Mouse (Mus musculus) left cerebral cortex, postnatal 36 days (tissue): ENCODE results near the gene Ano3. TPM values are rescaled to one million over a fixed set of nuclear protein-coding genes. Genes with fewer than 3 reads are reported as not detected.
"Not testable (repeated sequence)": the region's sequence is repeated elsewhere in the genome, so short reads cannot be mapped to it uniquely, and the experiment has no call there.

Experiments used
- DNase-seq, 2 experiments: peaks; one replicate each; pipeline ENCODE4 v3.0.0; 2021 to 2022; ENCODE audit warnings: low spot score in 2 of 2, mixed read lengths in 1 of 2
- intact Hi-C: fragments of 180-260 bp; cut with DNase I; formaldehyde crosslinking; loops from one replicate; pipeline ENCODE4 v1.15.1; 2025
- total RNA-seq, 2 experiments: library from RNA; stranded (reverse); gene quantifications; 2 replicates each; pipeline ENCODE4 v1.2.3; 2021

Ano3 gene
- total RNA-seq: 10 to 100 TPM; 74.4 to 75.4 TPM

GRCm38 (mm10) chr2:110950823-110951222 is at the start of gene Ano3:
TSS of gene Ano3 (minus strand) at chr2:110950923.
- DNase-seq, intact Hi-C loops: not testable (repeated sequence)

GRCm38 (mm10) chr2:110990071-110990470 is 39.3 kb upstream of the Ano3 start:
- DNase-seq: no peak
- intact Hi-C loops: no loop called here

- no peak for DNase-seq
- intact Hi-C loops: loop anchor here (10.0 kb wide), 1 partner anchor 1225 kb away; no protein-coding TSS in a partner anchor
These were observed 38.8 kb upstream of the Ano3 start for GRCm38 (mm10) chr2:110989539-110989938.

GRCm38 (mm10) chr2:110985853-110986271 is 35.1 kb upstream of the Ano3 start:
- DNase-seq: no peak
- intact Hi-C loops: loop anchor here (10.0 kb wide), 1 partner anchor 1229 kb away; no protein-coding TSS in a partner anchor

GRCm38 (mm10) chr2:110981733-110982132 is 31.0 kb upstream of the Ano3 start:
- DNase-seq: no peak
- intact Hi-C loops: loop anchor here (2.0 to 10.0 kb wide), 3 partner anchors 319 to 1233 kb away; no protein-coding TSS in a partner anchor

- no peak for DNase-seq
- intact Hi-C loops: loop anchor here (2.0 to 10.0 kb wide), 3 partner anchors 317 to 1235 kb away; no protein-coding TSS in a partner anchor
These were observed 28.9 kb upstream of the Ano3 start for GRCm38 (mm10) chr2:110979610-110980009.

GRCm38 (mm10) chr2:110976871-110977270 is 26.1 kb upstream of the Ano3 start:
- DNase-seq: no peak
- intact Hi-C loops: no loop called here

GRCm38 (mm10) chr2:110970158-110970557 is 19.4 kb upstream of the Ano3 start:
- DNase-seq: no peak
- intact Hi-C loops: no loop called here

GRCm38 (mm10) chr2:110965398-110965797 is 14.7 kb upstream of the Ano3 start:
- intact Hi-C loops: no loop called here
- DNase-seq: no peak

GRCm38 (mm10) chr2:110950432-110950803 is 305 bp downstream of the Ano3 start:
- DNase-seq: no peak
- intact Hi-C loops: no loop called here

- DNase-seq: peak; percentile 76 to 79
- intact Hi-C loops: no loop called here
These were observed 868 bp downstream of the Ano3 start for GRCm38 (mm10) chr2:110949679-110950431.

- intact Hi-C loops: no loop called here
- DNase-seq: no peak
These were observed 5.6 kb downstream of the Ano3 start for GRCm38 (mm10) chr2:110945171-110945570.

GRCm38 (mm10) chr2:110935691-110936090 is 15.0 kb downstream of the Ano3 start:
- intact Hi-C loops: no loop called here
- no peak for DNase-seq

GRCm38 (mm10) chr2:110929126-110929525 is 21.6 kb downstream of the Ano3 start:
- intact Hi-C loops: no loop called here
- DNase-seq: peak in 1 of 2 experiments; percentile 20

GRCm38 (mm10) chr2:110909506-110909905 is 41.2 kb downstream of the Ano3 start:
- intact Hi-C loops: no loop called here
- DNase-seq: no peak

- DNase-seq: peak in 1 of 2 experiments; percentile 23
- intact Hi-C loops: no loop called here
These were observed 44.2 kb downstream of the Ano3 start for GRCm38 (mm10) chr2:110906473-110906872.

GRCm38 (mm10) chr2:110896477-110897270 is 54.0 kb downstream of the Ano3 start:
- no peak for DNase-seq
- intact Hi-C loops: no loop called here

- DNase-seq: no peak
- intact Hi-C loops: no loop called here
These were observed 79.1 kb downstream of the Ano3 start for GRCm38 (mm10) chr2:110871650-110872049.

- intact Hi-C loops: no loop called here
- DNase-seq: no peak
These were observed 85.1 kb downstream of the Ano3 start for GRCm38 (mm10) chr2:110865584-110865983.

- intact Hi-C loops: no loop called here
- no peak for DNase-seq
These were observed 87.3 kb downstream of the Ano3 start for GRCm38 (mm10) chr2:110863376-110863775.
